In genomic region chr3:100770841-100771240, GRCm38 (mm10) we compare ENCODE assay signal across 27 mouse cellular contexts. TPM values are rescaled to one million over a fixed set of nuclear protein-coding genes. Genes with fewer than 3 reads are reported as not detected.
"Had no signal": no experiment of that assay in that cellular context is flagged by ENCODE, and none has a peak within 500 bp of the region (broad histone marks: within the 10 kb centered on the region; RNA-seq: fewer than 3 reads in every experiment).

No protein-coding gene starts in this region.

- DNase-seq: gastrocnemius, adult 2 months; gastrocnemius, postnatal 10 days; gastrocnemius, postnatal 25 days; heart, adult 18-20 months; heart, postnatal 10 days; heart, postnatal 4 days; kidney, adult 18-20 months; kidney, adult 9 months; liver; liver, embryonic 13.5 days had no signal

- H3K4me2 ChIP-seq: heart, embryonic 12.5 days; hindbrain, embryonic 12.5 days; hindbrain, embryonic 14.5 days; intestine, embryonic 15.5 days; limb, embryonic 12.5 days; liver, embryonic 11.5 days; liver, embryonic 13.5 days; liver, embryonic 15.5 days had no signal

- H3K4me1 ChIP-seq: liver, embryonic 13.5 days; liver, embryonic 15.5 days had no signal

- H3K4me3 ChIP-seq: gastrocnemius, adult 2 months; heart, embryonic 10.5 days; heart, embryonic 12.5 days; hindbrain, embryonic 10.5 days; hindbrain, embryonic 12.5 days; intestine, embryonic 15.5 days; layer of hippocampus, adult 2 months; left cerebral cortex, adult 2 months; limb, embryonic 10.5 days; limb, embryonic 12.5 days; liver, embryonic 13.5 days; liver, embryonic 15.5 days had no signal

- H3K36me3 ChIP-seq: heart, embryonic 10.5 days; heart, embryonic 12.5 days; hindbrain, embryonic 10.5 days; hindbrain, embryonic 12.5 days; intestine, embryonic 15.5 days; limb, embryonic 10.5 days; limb, embryonic 12.5 days; liver, embryonic 13.5 days; liver, embryonic 15.5 days had no signal

- H3K9me3 ChIP-seq: heart, embryonic 10.5 days; heart, embryonic 12.5 days; hindbrain, embryonic 10.5 days; hindbrain, embryonic 12.5 days; intestine, embryonic 15.5 days; limb, embryonic 10.5 days; liver, embryonic 13.5 days; liver, embryonic 15.5 days had no signal

- H3K27me3 ChIP-seq: heart, embryonic 12.5 days; hindbrain, embryonic 12.5 days; intestine, embryonic 15.5 days; limb, embryonic 12.5 days; liver, embryonic 13.5 days; liver, embryonic 15.5 days had no signal

- ATAC-seq: hindbrain, embryonic 16.5 days; inflammation-experienced regulatory T-cells, adult 6 months had no signal

- H3K9ac ChIP-seq: heart, embryonic 12.5 days; hindbrain, embryonic 12.5 days; hindbrain, embryonic 14.5 days; intestine, embryonic 15.5 days; limb, embryonic 12.5 days; liver, embryonic 13.5 days; liver, embryonic 15.5 days had no signal

- H3K27ac ChIP-seq: gastrocnemius, adult 2 months; heart, embryonic 10.5 days; hindbrain, embryonic 10.5 days; hindbrain, embryonic 12.5 days; hindbrain, embryonic 14.5 days; intestine, embryonic 15.5 days; layer of hippocampus, adult 2 months; left cerebral cortex, adult 2 months; limb, embryonic 12.5 days; liver, embryonic 13.5 days; liver, embryonic 15.5 days had no signal

RNA-seq across cellular contexts. Expression of gene Vtcn1, which starts 54.4 kb away (rescaled TPM):
- total RNA-seq: granulocyte monocyte progenitor cell, adult 5-6 weeks; layer of hippocampus, adult 2 months; layer of hippocampus, postnatal 10 days; layer of hippocampus, postnatal 25 days had no signal
- polyA plus RNA-seq: hindbrain, embryonic 14.5 days; hindbrain, embryonic 16.5 days; inflammation-experienced regulatory T-cells, adult 6 months; limb, embryonic 10.5 days; limb, embryonic 12.5 days; liver, embryonic 11.5 days; liver, embryonic 13.5 days; liver, embryonic 15.5 days had no signal
